Mouse (Mus musculus) myocyte (in vitro differentiated cells): ENCODE results near the gene Nid2. TPM values are rescaled to one million over a fixed set of nuclear protein-coding genes. Genes with fewer than 3 reads are reported as not detected.

Experiments
- H3K27me3 ChIP-seq: one replicate; pipeline ENCODE4 v1.6.1; 2011; ENCODE audit not compliant: control insufficient read depth, insufficient read depth, insufficient read length
- H3K36me3 ChIP-seq: one replicate; pipeline ENCODE4 v1.6.1; 2011; ENCODE audit not compliant: control insufficient read depth, insufficient read depth
- H3K4me2 ChIP-seq: one replicate; pipeline ENCODE4 v1.6.1; 2011; ENCODE audit warnings: low read depth, control low read depth
- H3K4me3 ChIP-seq: one replicate; pipeline ENCODE4 v1.5.1; 2011; ENCODE audit warnings: mild to moderate bottlenecking, control low read depth, moderate library complexity
- H3K79me2 ChIP-seq: one replicate; pipeline ENCODE4 v1.6.1; 2011; ENCODE audit not compliant: control insufficient read depth, insufficient read depth
- H3ac ChIP-seq: one replicate; pipeline ENCODE4 v1.6.1; 2011; ENCODE audit not compliant: control insufficient read depth, insufficient read length
- CEBPB ChIP-seq: IDR thresholded peaks from 2 replicates; pipeline ENCODE4 v1.6.1; 2011; ENCODE audit warnings: mild to moderate bottlenecking, moderate library complexity; ENCODE audit not compliant: poor library complexity, insufficient read depth, severe bottlenecking
- E2F4 ChIP-seq: IDR thresholded peaks from one replicate; pipeline ENCODE4 v1.6.1; 2011; ENCODE audit warnings: mild to moderate bottlenecking, control low read depth, moderate library complexity; ENCODE audit not compliant: insufficient read depth
- MAX ChIP-seq: IDR thresholded peaks from one replicate; pipeline ENCODE4 v1.6.1; 2011; ENCODE audit warnings: low read depth, mild to moderate bottlenecking, control low read depth
- MYOD1 ChIP-seq, 3 experiments: IDR thresholded peaks; one replicate each; pipeline ENCODE4 v1.6.1; 2011; ENCODE audit warnings: control low read depth in 2 of 3, low read depth in 2 of 3, mild to moderate bottlenecking in 2 of 3, moderate library complexity in 1 of 3; ENCODE audit not compliant: insufficient read length in 2 of 3, control insufficient read depth in 1 of 3
- MYOG ChIP-seq, 3 experiments: IDR thresholded peaks; one replicate each; pipeline ENCODE4 v1.6.1; 2011; ENCODE audit warnings: control low read depth in 2 of 3, low read depth in 2 of 3, mild to moderate bottlenecking in 2 of 3; ENCODE audit not compliant: insufficient read length in 2 of 3, control insufficient read depth in 1 of 3, insufficient read depth in 1 of 3
- POLR2A ChIP-seq: IDR thresholded peaks from one replicate; pipeline ENCODE4 v1.6.1; 2011; ENCODE audit warnings: low read depth, mild to moderate bottlenecking, control low read depth, moderate library complexity; ENCODE audit not compliant: insufficient read length
- POLR2AphosphoS2 ChIP-seq: IDR thresholded peaks from one replicate; pipeline ENCODE4 v1.6.1; 2011; ENCODE audit warnings: low read depth, control low read depth; ENCODE audit not compliant: insufficient read length
- REST ChIP-seq: IDR thresholded peaks from one replicate; pipeline ENCODE4 v1.6.1; 2011; ENCODE audit warnings: mild to moderate bottlenecking, control low read depth, moderate library complexity; ENCODE audit not compliant: insufficient read depth, insufficient read length
- SRF ChIP-seq: IDR thresholded peaks from one replicate; pipeline ENCODE4 v1.6.1; 2011; ENCODE audit warnings: low read depth; ENCODE audit not compliant: control insufficient read depth, insufficient read length
- TCF12 ChIP-seq: IDR thresholded peaks from one replicate; pipeline ENCODE4 v1.6.1; 2011; ENCODE audit warnings: mild to moderate bottlenecking, control low read depth; ENCODE audit not compliant: poor library complexity, insufficient read depth, severe bottlenecking
- TCF3 ChIP-seq: IDR thresholded peaks from one replicate; pipeline ENCODE4 v1.6.1; 2011; ENCODE audit warnings: low read depth, control low read depth; ENCODE audit not compliant: insufficient read length
- USF1 ChIP-seq: IDR thresholded peaks from one replicate; pipeline ENCODE4 v1.6.1; 2011; ENCODE audit warnings: low read depth, mild to moderate bottlenecking, control low read depth, moderate library complexity
- polyA plus RNA-seq: library from polyadenylated mRNA; unstranded; fragments of >200 nt; fragmentation: generic; extraction: Trizol; gene quantifications from one replicate; pipeline ENCODE4 v1.2.1, GENCODE M21; 2012; ENCODE audit warnings: missing spikeins

The Nid2 gene
- polyA plus RNA-seq, 1 experiment: 52.6 TPM

GRCm38 (mm10) chr14:19764331-19764730 lies 13.3 kb downstream of the Nid2 start:
- no peak for TF ChIP-seq MYOG (IDR thresholded peaks at IDR 0.05; ENCODE audit: control insufficient read depth in 1 of 3, insufficient read depth in 1 of 3, insufficient read length in 2 of 3, low read depth in 2 of 3)
- no peak for TF ChIP-seq CEBPB
- no peak for TF ChIP-seq SRF
- no peak for TF ChIP-seq MAX
- TF ChIP-seq TCF12: no peak
- TF ChIP-seq POLR2AphosphoS2: no peak
- TF ChIP-seq E2F4: no peak
- no peak for TF ChIP-seq MYOD1 (IDR thresholded peaks at IDR 0.05; ENCODE audit: control insufficient read depth in 1 of 3, insufficient read length in 2 of 3, low read depth in 2 of 3)
- no peak for TF ChIP-seq REST

GRCm38 (mm10) chr14:19765539-19766379 lies 14.7 kb downstream of the Nid2 start:
- Histone ChIP-seq H3K4me2 (no peak overlapping the region), H3K36me3 (peaks cover 4% of the 10 kb centered on the region)
- TF ChIP-seq POLR2A (no peak), REST (no peak), POLR2AphosphoS2 (no peak), CEBPB (no peak), SRF (no peak), MYOG (IDR thresholded peaks at IDR 0.05; ENCODE audit: control insufficient read depth in 1 of 3, insufficient read depth in 1 of 3, insufficient read length in 2 of 3, low read depth in 2 of 3) (no peak), TCF3 (no peak), E2F4 (no peak), MYOD1 (IDR thresholded peaks at IDR 0.05; ENCODE audit: control insufficient read depth in 1 of 3, insufficient read length in 2 of 3, low read depth in 2 of 3) (no peak), MAX (no peak), USF1 (no peak), TCF12 (no peak)

More at GRCm38 (mm10) chr14:19764331-19764730, 13.3 kb downstream of the Nid2 start:
- Histone ChIP-seq H3K79me2 (peaks cover 4% of the 10 kb centered on the region), H3ac (no peak overlapping the region), H3K4me3 (no peak overlapping the region), H3K4me2 (no peak overlapping the region), H3K36me3 (peaks cover 4% of the 10 kb centered on the region), H3K27me3 (no peaks in the 10 kb centered on the region)

GRCm38 (mm10) chr14:19766380-19766649 lies 15.2 kb downstream of the Nid2 start:
- Histone ChIP-seq H3K79me2 (peaks cover 4% of the 10 kb centered on the region), H3K27me3 (no peaks in the 10 kb centered on the region), H3K4me2 (no peak overlapping the region), H3K36me3 (peaks cover 4% of the 10 kb centered on the region), H3K4me3 (no peak overlapping the region), H3ac (no peak overlapping the region)
- TF ChIP-seq E2F4 (no peak), REST (no peak), TCF12 (no peak), POLR2AphosphoS2 (no peak), POLR2A (no peak), SRF (no peak), MAX (no peak), CEBPB (no peak)

More at GRCm38 (mm10) chr14:19765539-19766379, 14.7 kb downstream of the Nid2 start:
- Histone ChIP-seq H3K27me3 (no peaks in the 10 kb centered on the region), H3K4me3 (no peak overlapping the region), H3ac (no peak overlapping the region), H3K79me2 (peaks cover 4% of the 10 kb centered on the region)

- Histone ChIP-seq H3K4me2 (no peak overlapping the region), H3ac (no peak overlapping the region), H3K79me2 (peaks cover 10% of the 10 kb centered on the region), H3K27me3 (no peaks in the 10 kb centered on the region), H3K4me3 (no peak overlapping the region), H3K36me3 (peaks cover 4% of the 10 kb centered on the region)
- TF ChIP-seq TCF12 (no peak), MAX (no peak), POLR2AphosphoS2 (no peak), POLR2A (no peak), E2F4 (no peak), CEBPB (no peak), SRF (no peak), TCF3 (no peak), USF1 (no peak), REST (no peak), MYOG (IDR thresholded peaks at IDR 0.05; ENCODE audit: control insufficient read depth in 1 of 3, insufficient read depth in 1 of 3, insufficient read length in 2 of 3, low read depth in 2 of 3) (no peak), MYOD1 (IDR thresholded peaks at IDR 0.05; ENCODE audit: control insufficient read depth in 1 of 3, insufficient read length in 2 of 3, low read depth in 2 of 3) (no peak)
Measured at GRCm38 (mm10) chr14:19768648-19769047, 17.6 kb downstream of the Nid2 start.
